Mouse (Mus musculus) lung, adult 18-20 months (tissue): ENCODE measurements around the gene Celf3.

Source experiments
- DNase-seq, 2 experiments: peaks; one replicate each; pipeline ENCODE4 v3.0.0; 2022; ENCODE audit warnings: mixed read lengths in 2 of 2

Gene Celf3

DNA sequence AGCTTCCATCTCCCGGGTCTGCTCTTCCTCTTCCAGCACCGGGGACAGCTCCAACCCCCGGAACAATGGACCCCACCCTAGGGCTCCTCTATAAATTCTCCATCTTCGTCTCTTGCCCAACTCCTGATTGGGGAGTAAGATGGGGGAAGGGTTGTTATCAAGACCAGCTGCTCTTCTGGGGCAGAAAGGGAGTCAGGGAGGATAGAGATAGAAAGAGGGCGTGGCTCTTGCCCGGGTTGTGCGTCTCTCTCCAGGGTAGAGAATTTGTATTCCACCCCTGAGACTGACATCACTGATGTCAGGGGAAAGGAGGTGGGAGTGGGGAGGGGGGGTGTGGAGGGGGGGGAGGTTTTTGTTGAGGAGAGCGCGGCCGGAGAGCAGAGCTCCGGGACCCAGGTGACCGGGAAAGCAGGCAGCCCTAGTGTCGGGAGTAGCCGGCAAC is at the start of gene Celf3:
Celf3 (plus strand) TSS at position 315 of the 442 bp plus-strand sequence.
- DNase-seq = no peak

DNA sequence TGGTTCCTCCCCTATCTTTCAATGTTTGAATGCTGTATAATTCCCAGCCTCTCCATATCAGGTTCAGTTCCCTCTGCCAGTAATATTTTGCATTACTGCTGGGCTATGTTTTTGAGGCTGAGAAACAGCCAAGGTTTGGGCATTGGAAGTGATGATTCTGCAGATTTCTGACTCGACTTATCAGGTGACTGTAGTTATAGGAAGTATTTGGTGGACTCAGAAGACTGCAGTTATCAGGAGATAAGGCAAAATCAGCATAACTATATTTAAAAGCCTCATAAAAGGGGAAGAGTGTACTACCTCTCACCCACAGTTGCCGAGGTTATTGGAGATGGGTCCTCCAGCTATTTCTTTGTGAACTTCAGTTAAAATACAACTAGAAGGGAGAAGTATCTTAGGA is 47.1 kb upstream of the Celf3 start:
- DNase-seq = no peak

DNA sequence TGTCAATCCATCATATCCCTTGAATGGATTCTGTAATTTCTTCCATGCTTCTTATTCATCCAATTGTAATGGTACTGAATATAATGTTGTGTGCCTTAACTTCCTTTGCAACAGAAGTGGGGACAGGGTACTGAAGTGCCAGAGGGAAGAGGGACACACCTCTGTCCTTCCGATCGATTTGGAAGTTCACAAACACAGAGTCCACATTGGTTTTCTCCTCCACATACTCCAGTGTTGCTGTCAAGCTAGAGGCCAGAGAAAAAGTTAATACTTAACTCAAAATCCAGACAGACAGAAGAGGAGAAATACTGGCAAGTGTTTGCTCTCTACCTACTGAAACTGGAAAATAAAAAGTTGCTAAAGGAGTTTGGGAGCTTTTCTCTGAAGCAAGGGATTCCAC is 43.8 kb upstream of the Celf3 start:
- DNase-seq = no peak

DNA sequence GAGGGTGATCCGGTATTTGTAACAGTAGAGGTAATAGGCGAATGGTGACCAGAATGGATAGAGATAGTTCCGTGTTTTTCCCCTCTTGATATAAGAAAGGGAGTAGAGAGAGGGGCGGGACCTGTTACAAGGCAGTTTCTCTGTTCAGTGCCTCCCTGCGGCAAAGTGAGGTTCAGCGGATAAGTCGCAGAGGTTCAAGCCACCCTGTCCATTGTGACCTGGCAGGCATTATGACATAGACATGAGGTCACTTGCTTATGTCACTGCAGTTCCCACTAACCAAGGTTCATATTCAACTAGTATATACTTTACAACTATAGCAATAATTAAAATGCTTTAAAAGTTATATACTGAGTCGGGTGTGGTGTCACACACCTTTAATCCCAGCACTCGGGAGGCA is 41.7 kb upstream of the Celf3 start:
- no peak for DNase-seq

DNA sequence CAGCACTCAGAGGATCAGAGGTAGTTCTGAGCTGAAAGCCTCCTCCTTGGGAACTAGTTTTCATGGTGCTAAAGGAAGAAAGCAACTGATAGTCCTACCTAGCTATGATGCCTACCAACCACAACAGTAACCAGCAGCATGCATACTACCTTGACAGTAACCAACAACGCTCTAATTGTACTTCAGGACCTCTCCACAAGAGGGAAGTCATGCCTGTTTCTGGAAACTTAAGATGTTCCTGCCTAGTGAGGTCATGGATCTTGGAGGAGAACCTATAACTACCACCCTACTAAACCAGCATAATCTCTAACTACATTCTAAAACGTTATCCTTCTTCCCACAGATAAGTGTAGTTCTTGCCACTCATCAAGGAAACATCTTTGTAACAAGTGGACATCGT is 36.9 kb upstream of the Celf3 start:
- DNase-seq = no peak

DNA sequence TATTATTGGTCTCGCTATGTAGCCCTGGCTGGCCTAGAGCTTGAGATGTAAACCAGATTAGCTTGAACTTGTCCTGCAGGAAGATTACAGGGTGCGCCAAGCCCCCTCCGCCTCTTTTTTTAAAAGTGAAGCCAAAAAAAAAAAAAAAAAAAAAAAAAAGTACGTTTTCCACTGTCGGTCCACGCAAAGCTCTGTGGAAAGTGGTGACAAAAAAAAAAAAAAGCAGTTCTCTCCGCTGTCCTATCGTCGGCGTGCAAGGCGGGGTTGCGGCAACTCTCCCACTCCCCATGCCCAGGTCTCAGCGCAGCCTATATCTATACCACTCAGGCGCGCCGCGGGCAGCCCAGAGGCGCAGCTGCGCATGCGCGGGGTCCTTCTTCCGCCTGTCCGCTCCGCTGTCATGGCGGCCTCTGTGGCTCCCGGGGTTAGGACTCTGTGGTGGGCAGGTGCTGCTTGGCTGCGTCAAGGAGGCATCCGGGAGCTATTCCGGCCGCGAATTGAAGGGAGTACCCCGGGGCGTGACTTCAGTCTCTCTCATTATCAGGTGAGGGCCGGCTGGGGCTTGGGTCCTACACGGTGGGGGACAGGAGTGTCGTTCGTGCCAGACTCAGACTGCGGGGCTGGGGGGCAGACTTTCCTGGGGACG is 35.0 kb upstream of the Celf3 start, which contains the start of gene Mrpl9:
Mrpl9 (plus strand) TSS at position 368 of the 646 bp plus-strand sequence.
- peak; percentile 91 to 93 for DNase-seq

DNA sequence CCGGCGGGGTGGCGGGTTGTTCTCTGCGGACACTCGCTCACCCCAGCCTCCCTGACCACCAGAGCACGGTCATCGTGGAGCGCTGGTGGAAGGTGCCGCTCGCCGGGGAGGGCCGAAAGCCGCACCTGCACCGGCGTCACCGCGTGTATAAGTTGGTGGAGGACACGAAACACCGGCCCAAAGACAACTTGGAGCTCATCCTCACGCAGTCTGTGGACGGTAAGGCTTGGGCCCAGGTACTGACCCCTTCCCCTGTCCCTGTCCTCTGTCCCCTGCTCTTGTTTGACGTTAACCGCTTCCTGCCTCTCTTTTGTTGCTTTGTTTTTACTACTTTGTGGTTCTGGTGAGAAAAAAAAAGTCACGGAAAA is 34.5 kb upstream of the Celf3 start, which contains the start of gene Oaz3:
Oaz3 (minus strand) TSS at position 319 of the 368 bp plus-strand sequence.
- no peak for DNase-seq

DNA sequence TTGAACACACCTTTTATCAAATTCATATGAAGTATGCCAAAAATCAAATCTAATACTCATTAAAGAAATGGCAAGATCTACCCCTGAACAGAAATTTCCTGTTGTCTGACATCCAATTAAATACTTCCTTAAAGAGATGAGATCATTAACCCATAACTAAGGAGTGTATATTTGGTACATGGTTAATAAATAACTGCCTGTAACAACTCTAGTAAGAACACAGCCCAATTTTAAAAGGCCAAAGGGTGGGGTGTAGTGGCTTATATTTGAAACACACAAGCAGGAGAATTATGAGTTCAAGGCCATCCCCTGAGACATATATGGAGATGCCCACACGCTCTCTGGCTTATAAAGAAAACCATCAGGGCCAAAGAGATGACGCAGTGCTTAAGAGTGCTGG is 28.7 kb upstream of the Celf3 start:
- DNase-seq = no peak

DNA sequence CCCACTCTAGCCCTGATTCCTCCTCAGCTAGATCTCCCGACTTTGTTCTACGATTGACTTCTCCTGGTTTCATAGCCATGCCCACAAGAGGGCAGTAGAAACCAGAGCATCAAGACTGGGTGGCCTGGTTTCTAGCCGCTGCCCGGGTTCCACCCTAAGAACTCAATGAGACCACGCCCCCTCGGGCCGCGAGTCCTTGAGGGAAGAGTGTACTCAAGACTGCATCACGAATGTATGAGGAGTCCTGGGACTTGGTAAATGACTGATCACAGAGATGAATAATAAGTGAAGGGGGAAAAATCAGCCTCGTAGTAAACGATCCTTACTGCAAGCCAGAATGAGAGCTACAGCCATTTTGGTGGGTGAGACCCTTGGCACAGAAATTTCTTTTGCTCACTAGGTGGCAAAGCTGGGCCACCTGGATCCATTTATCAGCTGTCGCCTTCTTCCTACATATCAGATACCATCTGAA is 21.5 kb upstream of the Celf3 start:
- peak; percentile 86 to 90 for DNase-seq

DNA sequence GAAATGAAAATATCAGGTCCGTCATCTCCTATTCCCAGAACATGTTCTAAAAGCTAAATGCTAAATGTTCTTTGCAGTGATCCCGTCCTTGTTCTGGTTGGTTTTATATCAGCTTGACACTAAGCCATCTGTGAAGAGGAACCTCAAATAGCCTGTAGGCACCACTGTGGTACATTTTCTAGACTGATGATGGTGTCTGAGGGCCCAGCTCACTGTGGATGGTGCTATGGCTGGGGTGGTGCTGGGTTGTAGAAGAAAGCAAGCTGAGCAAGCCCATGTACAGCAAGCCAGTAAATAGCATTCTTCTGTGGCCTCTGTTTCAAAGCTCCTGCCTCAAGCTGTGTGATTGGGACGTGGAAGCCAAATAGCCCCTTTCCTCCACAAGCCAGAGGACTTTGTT is 21.0 kb upstream of the Celf3 start:
- DNase-seq = no peak

DNA sequence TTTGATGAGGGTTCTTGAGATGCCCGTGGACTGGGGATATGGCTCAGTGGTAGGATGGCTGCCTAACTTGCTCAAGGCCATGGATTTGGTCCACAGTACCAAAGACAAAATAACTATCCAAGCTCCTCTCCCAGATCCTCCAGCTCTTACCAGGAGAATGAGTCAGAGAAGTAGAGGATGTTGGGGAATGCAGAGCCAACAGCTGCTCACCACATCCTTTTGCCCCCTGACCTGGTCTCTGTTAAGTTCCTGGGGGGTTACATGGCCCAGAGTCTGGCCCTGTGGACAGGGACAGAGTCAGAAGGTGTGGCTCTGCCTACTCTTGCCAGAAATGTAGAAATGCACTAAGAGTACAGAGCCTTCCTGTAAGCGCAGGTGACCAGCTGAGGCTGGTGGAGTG is 18.3 kb upstream of the Celf3 start:
- DNase-seq = no peak

DNA sequence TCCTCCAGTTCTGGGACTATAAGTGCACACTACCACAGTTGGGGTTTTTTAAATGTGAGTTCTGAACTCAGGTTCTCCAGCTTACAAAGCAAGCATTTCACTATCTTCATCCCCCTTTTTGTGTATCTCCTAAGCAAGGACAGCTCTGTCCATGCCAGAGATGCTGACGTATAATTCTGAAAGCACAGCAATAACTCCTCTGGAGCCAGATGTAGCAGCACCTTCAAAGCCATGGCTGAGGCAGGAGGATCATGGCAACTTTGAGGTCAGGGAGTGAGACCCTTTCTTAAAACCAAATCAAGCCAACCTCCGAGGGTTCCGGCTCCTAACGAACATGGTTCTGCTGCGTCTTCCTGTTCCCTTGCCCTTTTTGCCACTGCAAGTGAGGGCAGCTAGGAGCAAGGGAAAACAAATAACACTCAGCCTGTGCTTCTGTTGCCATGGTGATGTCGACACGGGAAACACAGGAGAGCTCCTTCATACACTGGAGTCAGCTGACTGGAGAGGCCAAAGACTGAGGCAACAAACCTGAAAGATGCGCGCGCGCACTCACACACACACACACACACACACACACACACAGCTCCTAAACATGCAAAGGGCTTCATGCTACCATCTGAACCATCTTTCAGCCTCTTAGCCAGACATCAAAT is 14.0 kb upstream of the Celf3 start:
- peak; percentile 75 to 85 for DNase-seq

DNA sequence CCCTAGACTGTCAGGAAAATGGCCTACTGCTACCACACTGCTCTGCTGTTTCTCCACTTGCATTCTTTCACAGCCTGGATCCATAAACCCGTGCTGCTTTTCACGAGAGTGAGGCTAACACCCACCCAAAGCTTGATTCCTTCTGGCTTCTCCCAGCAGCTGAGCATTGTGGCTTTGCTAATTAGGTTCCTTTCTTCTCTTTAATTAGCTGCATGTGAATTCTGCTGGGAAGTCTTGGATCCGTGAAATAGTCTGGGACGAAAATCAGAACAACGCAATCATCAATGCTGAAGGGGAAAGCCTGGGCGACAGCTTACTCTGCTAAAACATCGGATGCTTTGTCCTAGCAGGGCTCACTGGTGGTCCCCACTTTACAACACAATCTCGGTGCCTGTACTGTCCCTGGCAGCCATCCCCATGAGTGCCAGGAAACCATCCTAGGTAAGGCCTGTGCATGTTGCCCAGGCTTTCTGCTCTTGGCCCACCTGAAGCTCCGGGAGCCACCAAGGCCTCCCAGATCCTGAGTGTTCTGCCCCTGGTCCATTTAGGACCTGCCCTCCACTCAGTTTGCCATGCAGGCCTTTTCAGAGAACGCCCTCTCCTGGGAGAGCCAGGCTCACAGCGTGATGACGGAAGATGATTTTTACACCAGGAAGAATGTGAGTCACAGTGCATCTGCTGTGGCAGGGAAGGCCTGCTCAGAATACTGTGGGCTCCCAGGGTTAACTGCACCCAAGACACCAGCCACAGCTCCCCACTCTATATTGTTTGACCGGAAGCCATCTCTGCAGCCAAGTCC is 12.3 kb upstream of the Celf3 start:
- DNase-seq = no peak

DNA sequence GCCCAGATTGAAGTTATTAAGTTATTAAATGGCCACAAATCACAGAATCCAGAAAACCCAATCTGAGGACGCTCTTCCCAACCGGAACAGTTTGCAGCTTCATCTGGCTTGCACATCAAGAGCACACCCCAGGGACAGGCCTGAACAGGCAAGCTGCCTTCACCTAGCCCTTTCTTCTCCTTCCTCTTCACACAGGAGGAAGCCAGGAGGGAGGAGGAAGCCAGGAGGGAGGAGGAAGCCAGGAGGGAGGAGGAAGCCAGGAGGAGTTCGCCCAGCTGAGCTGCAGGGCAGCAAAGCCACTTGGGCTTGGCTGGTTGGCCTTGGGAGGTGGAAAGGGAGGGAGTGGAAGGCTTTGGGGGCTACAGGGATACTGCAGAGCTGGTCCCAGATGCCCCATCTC is 9.2 kb upstream of the Celf3 start:
- DNase-seq = peak; percentile 28 to 44

DNA sequence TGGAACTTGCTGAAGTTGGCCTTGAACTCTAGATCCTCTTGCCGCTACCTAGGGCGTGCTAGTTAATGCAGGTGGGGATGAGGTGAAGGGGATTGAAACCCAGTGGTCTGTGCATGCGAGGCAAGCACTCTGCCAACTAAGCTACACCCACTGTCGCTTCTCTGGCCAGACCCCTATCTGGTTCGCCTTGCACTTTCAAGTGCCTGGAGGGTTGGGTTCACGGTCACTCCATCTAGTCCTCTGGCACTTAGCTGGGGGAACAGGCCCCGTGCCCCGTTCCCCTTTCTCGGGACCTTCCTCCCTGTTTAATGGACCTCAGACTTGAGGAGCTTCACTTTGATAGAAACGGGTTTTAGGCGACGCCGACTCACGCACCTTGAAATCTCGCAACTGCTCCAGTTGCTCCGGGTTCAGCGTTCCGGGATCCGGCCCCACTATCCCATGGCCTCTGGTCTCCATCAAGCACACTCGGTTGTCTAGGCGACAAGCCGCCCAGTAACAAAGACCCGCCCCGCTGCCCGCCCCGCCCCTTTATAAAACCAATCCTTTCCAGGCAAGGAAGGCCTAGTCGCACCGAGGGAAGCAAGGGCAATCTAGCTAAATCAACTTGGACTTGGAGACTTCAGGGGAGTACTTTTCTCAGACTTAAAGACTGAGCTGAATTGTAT is 5.5 kb upstream of the Celf3 start:
- DNase-seq = peak; percentile 56 to 63

DNA sequence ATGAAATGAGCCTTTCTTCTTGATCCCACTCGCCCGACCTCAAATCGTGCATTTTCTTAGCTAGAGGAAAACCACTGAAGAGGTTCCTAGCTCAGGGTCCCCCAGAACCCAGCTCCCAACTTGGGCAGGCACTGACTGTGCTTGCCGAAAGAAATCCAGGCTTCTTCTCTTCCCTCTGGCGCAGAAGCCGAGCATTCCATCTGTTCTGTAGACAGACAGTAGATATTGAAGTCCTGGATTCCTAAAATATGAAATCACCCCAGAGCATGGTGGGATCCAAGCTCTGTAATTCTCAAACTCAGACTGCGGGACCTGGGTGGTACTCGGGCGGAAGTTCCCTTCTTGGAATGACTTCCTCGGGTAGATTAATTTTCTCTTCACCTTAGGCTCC is 5.0 kb upstream of the Celf3 start:
- DNase-seq = no peak

DNA sequence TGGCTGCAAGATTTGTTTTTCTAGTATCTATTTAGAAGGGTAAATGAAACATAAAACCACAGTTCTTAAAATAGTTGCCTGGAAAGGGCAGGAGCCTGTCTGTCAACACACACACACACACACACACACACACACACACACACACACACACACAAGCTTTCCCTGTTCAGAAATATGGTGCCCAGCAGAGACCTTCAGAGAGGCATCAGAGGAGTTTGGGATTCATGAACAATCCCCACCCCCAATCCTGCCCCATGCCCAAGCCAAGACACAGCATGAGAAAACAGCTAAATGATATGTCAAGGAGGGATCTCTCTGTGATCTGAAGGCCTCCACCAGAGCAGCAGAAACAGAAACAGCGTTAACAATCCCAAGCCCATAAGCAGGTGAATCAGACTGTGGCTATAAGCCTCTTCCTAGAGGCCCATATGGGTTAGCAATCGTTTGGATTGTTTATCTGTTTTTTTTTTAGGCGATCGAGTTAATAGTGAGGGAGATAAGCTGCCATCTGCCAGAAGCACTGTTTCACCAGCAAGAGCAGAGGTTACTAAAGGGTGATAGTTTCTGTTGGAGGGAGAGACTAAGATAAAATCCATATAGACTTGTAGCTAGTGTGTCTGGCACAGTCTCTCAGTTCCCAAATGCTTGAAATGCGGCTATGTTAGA is 4.4 kb upstream of the Celf3 start:
- no peak for DNase-seq

DNA sequence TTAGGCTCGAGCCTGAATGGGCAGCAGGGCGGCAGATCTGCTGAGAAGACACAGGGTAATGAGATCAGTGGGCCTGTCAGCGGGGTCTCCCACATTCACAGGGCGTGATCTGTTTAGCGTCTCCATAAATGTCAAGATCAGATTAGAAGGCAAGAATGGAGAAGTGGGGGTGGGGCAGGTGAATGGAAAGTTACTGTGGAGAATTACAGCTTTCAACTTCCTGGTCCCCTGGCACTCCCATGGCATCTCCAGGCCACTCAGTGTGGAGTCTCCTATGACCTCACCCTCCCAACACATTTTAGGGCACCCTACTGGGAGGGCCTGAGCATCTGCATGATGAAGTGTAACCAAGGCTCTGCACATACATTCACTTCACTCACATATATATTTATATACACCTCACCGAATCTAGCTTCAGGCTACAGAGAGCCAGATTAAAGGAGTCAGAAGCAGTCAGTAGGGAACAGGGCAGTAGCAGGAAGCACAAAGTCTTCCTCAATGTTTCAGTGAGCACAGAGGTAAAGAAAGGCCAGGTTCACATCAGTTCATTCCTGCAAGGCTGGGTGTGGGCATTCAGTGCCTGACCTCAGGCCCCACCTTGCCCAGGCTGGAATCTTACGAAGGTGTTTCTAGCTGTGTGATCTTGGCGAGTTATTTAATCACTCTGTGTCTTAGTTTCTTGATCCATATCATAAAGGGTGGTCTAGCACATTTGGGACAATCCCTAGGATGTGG is 1.6 kb upstream of the Celf3 start:
- DNase-seq = peak in 1 of 2 experiments; percentile 23

DNA sequence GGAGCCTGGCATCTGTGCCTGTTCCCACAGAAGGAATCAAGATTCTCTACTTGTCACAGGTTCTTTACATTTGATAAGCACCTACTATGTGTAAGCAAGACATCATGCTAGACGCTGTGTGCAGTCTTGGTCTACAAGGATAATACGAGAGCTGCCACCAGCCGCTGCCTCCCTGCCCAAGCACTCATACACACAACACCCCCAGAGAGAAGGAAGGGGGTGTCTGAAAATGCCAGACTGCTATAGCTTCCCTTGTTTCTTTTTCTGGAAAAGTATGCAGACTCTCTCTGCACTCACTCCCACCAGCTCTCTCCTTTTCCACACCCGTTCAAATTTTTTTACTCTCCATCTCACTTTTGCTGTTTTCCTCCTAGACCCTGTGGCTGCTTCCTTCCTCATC is 651 bp upstream of the Celf3 start:
- DNase-seq = no peak

DNA sequence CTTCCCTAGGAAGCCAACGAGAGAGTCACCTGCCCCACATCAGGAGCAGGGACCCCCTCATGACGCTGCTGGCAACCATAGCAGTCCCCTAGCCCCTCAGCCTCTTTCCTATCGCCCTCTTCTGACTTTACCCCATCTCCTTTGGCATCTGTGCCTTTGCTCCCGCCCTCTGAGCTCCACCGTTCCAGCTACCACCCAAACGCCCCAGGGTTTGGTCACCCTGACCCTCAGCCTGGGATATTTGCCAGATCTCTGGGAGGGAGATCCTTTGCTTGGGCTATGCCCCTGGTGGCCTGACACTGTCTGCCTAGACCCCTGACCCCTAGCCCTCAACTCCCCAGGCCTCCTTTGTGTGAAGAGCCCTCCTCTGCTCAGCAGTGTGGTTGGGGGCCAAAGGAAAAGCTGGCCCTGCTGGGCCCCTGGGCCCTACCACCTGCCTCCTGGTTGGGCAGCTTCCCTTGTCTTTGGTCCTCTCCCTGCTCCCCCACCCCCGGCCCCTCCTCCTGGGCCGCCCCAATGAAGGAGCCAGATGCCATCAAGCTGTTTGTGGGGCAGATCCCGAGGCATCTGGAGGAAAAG is 585 bp downstream of the Celf3 start:
- DNase-seq = no peak

DNA sequence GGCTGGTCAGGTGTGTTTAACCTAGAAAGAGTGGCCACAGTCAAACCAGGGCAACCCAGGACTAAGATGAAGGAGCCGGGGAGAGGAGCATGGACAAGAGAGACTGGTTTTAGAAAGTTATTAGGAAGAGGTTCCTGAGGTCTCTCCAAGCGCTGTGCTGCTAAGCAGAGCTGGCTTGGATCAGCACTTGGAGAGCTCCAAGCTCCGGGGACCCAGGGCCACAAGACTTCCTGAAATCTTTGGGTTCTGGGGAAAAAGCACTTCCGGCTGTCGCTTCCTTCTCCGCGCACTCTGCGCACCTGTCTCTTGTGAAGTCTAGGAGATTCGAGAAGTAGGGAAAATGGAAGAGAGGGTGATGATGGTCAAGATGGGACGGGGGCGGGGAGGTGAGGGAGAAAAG is 1.5 kb downstream of the Celf3 start:
- DNase-seq = no peak
